Mouse (Mus musculus) midbrain, embryonic 15.5 days (tissue): ENCODE data around the gene Terb1. TPM values are rescaled to one million over a fixed set of nuclear protein-coding genes. Genes with fewer than 3 reads are reported as not detected.

Experiments
- ATAC-seq: fragments of 200-750 bp; cut with Nextera tagmentation; replicated peaks from 2 replicates; pipeline ENCODE4 v1.8.0; 2017; ENCODE audit warnings: moderate TSS enrichment
- H3K27ac ChIP-seq: fragments of 300-500 bp; sonication (generic); 2 replicates; pipeline ENCODE4 v1.5.1; 2015; ENCODE audit warnings: mild to moderate bottlenecking, inconsistent platforms
- H3K27me3 ChIP-seq: fragments of 300-500 bp; sonication (generic); replicated peaks from 2 replicates; pipeline ENCODE4 v1.6.1; 2015; ENCODE audit warnings: inconsistent platforms
- H3K36me3 ChIP-seq: fragments of 300-500 bp; sonication (generic); replicated peaks from 2 replicates; pipeline ENCODE4 v1.6.1; 2015; ENCODE audit warnings: inconsistent platforms
- H3K4me1 ChIP-seq: fragments of 300-500 bp; sonication (generic); 2 replicates; pipeline ENCODE4 v1.6.1; 2015; ENCODE audit warnings: inconsistent platforms
- H3K4me2 ChIP-seq: fragments of 300-500 bp; sonication (generic); 2 replicates; pipeline ENCODE4 v1.6.1; 2015; ENCODE audit warnings: inconsistent platforms, mild to moderate bottlenecking, moderate library complexity
- H3K4me3 ChIP-seq: fragments of 300-500 bp; sonication (generic); 2 replicates; pipeline ENCODE4 v1.5.1; 2015; ENCODE audit warnings: mild to moderate bottlenecking, inconsistent platforms
- H3K9ac ChIP-seq: fragments of 300-500 bp; sonication (generic); 2 replicates; pipeline ENCODE4 v1.6.1; 2015; ENCODE audit warnings: mild to moderate bottlenecking, inconsistent platforms
- H3K9me3 ChIP-seq: fragments of 300-500 bp; sonication (generic); 2 replicates; pipeline ENCODE4 v1.6.1; 2016; ENCODE audit warnings: inconsistent platforms
- WGBS: fragments of 180-500 bp; shearing (Covaris S2); methylation state at CpG from one replicate; pipeline ENCODE4 v1.1.7; 2015; ENCODE audit warnings: mixed read lengths; 5-methylcytosine and 5-hydroxymethylcytosine counted together
- polyA plus RNA-seq: library from polyadenylated mRNA; unstranded; fragments of >200 nt; fragmentation: Nextera tagmentation; extraction: Ambion mirVana; gene quantifications from 2 replicates; pipeline ENCODE4 v1.2.1, GENCODE M21; 2015

Gene Terb1
- polyA plus RNA-seq, 1 experiment from 2014 or later: 0.67 TPM

- H3K36me3 ChIP-seq: peaks cover 78% of the 10 kb centered on the region
- 96% methylated on average over 5 of the region's 5 CpGs for WGBS
- H3K4me2 ChIP-seq: no peak overlapping the region
Measured at GRCm38 (mm10) chr8:104433191-104433842, 76.4 kb downstream of the Terb1 start.

DNA sequence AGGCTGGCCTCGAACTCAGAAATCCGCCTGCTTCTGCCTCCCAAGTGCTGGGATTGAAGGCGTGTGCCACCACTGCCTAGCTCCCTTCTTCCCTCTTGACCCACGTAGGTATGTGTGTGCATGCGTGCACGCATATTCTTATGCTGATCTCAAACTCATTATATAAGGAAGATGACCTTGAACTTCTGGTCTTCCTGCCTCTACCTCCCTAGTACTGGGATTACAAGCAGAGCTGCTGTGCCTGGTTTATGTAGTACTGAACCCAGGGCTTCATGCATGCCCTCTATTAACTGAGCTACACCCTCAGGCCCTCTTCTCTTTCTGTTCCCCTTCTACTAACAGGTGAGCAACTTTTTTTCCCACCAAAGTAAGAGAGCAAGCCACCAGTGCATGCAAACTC lies 77.1 kb downstream of the Terb1 start:
- peaks cover 19% of the 10 kb centered on the region for H3K4me1 ChIP-seq
- no peak overlapping the region for H3K4me2 ChIP-seq
- H3K4me3 ChIP-seq: no peak overlapping the region
- 97% methylated on average over 6 of the region's 6 CpGs for WGBS
- no peaks in the 10 kb centered on the region for H3K27me3 ChIP-seq
- H3K36me3 ChIP-seq: peaks cover 82% of the 10 kb centered on the region
- no peaks in the 10 kb centered on the region for H3K9me3 ChIP-seq
- no peak overlapping the region for H3K27ac ChIP-seq
- no peak for ATAC-seq
- H3K9ac ChIP-seq: no peak overlapping the region

More at GRCm38 (mm10) chr8:104433191-104433842, 76.4 kb downstream of the Terb1 start:
- H3K27ac ChIP-seq: no peak overlapping the region
- H3K27me3 ChIP-seq: no peaks in the 10 kb centered on the region
- peaks cover 19% of the 10 kb centered on the region for H3K4me1 ChIP-seq
- H3K4me3 ChIP-seq: no peak overlapping the region
- H3K9ac ChIP-seq: no peak overlapping the region
- no peak for ATAC-seq
- no peaks in the 10 kb centered on the region for H3K9me3 ChIP-seq

DNA sequence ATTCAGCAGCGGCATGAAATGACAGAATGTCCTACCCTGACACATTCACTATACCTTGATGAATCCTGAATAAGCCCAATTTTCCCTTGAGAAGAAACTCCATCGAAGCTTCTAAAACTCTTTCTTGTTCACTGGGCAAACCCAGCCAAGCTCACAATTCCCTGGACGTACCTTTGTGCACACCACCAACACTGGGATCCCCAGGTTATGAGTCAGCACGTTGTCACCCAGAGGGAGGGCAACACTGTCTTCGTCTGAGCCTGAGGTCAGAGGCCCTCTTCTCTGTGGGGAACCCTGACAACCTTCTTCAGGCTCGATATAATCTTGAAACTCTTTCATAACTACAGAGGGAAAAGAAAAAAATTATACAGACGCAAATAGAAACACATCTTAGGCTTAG lies 79.5 kb downstream of the Terb1 start:
- no peak for ATAC-seq
- Histone ChIP-seq H3K9me3 (no peaks in the 10 kb centered on the region), H3K27me3 (no peaks in the 10 kb centered on the region), H3K9ac (no peak overlapping the region), H3K4me1 (peaks cover 4% of the 10 kb centered on the region), H3K36me3 (peaks cover 83% of the 10 kb centered on the region), H3K27ac (no peak overlapping the region), H3K4me2 (no peak overlapping the region), H3K4me3 (no peak overlapping the region)
- WGBS: 90% methylated on average over 7 of the region's 7 CpGs

DNA sequence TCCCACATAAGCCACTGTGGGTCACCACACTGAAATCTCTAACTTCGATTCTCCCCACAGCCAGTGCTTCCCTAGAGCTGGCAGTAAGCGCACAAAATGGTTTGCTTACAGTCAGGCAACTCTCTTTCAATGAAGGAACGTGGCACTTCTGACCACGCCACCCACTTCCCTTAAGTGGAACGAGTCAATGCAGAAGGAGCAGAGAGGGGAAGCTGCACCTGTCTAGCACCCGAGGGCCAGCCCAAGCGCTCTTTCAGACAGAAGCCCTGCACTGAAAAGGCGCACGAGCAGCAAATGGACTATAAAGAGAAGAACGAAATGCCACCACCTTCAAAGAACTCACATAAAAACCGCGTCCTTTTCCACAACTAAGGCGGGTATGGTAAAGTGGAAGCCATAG lies 82.0 kb downstream of the Terb1 start:
- ATAC-seq: no peak
- Histone ChIP-seq H3K27ac (no peak overlapping the region), H3K4me2 (no peak overlapping the region), H3K4me1 (no peaks in the 10 kb centered on the region), H3K36me3 (peaks cover 84% of the 10 kb centered on the region), H3K4me3 (no peak overlapping the region), H3K9me3 (no peaks in the 10 kb centered on the region), H3K27me3 (no peaks in the 10 kb centered on the region), H3K9ac (no peak overlapping the region)
- WGBS: 94% methylated on average over 13 of the region's 13 CpGs

DNA sequence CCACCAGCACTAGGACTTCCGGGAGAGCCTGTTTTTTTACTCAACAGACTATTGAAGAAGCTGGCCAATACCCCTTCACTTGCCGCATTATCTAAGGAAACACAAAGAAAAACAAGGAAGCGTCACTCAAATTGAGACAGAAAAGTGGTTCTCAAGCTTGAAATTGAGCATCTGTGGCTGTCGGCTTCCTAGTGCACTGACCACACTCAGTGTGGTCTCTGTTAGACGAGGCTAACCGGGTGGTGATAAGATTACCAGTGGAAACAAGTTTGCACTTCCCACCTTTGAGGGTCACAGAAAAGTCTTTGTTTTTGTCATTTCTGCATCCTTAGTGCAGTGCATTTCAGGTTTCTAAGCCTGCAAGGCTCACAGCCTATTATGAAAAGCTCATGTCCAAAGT lies 87.4 kb downstream of the Terb1 start:
- 90% methylated on average over 6 of the region's 6 CpGs for WGBS
- Histone ChIP-seq H3K9ac (no peak overlapping the region), H3K4me3 (no peak overlapping the region), H3K9me3 (no peaks in the 10 kb centered on the region), H3K36me3 (peaks cover 82% of the 10 kb centered on the region), H3K27ac (no peak overlapping the region), H3K4me2 (no peak overlapping the region), H3K4me1 (no peaks in the 10 kb centered on the region), H3K27me3 (no peaks in the 10 kb centered on the region)
- no peak for ATAC-seq

DNA sequence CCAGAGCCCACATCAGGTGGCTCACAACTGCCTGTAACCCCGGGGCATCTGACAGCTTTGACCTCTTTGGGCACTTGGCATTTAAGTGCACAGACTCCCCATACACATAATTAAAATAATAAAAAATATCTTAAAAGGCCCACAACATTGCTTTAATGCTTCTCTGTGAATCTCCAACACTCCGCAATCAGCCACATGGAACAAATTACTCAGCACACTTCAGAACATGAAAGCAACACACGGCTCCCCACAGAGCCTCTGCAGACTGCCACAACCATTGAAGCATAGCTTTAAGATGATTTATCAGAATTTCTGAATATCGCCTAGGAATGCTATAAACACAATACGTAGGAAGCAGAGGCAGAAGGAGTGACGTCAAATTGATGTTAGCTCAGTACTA lies 93.7 kb downstream of the Terb1 start:
- Histone ChIP-seq H3K4me3 (no peak overlapping the region), H3K4me1 (no peaks in the 10 kb centered on the region), H3K27ac (no peak overlapping the region), H3K27me3 (no peaks in the 10 kb centered on the region), H3K36me3 (peaks cover 35% of the 10 kb centered on the region), H3K4me2 (no peak overlapping the region), H3K9me3 (no peaks in the 10 kb centered on the region), H3K9ac (no peak overlapping the region)
- 86% methylated on average over 6 of the region's 6 CpGs for WGBS
- ATAC-seq: no peak

DNA sequence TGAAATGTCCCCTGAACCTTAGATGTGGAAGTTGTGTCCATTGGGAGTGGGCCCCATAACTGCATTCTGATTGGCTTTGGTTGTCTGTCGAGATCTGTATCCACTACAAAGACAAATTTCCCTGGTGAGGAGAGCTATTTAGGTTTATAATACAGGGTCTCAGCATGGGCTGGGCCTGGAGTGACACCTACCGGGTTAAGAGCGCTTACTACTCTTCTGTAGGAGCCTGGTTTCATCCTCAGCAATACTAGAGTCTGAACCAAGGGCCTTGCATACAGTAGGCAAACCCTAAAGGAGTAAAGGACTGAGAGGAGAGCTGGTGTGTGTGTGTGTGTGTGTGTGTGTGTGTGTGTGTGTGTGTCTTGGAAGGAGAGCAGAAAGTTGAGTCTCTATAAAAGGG lies 95.5 kb downstream of the Terb1 start:
- no peak for ATAC-seq
- Histone ChIP-seq H3K36me3 (peaks cover 19% of the 10 kb centered on the region), H3K9me3 (no peaks in the 10 kb centered on the region), H3K4me2 (no peak overlapping the region), H3K4me3 (no peak overlapping the region), H3K27ac (no peak overlapping the region), H3K4me1 (no peaks in the 10 kb centered on the region), H3K27me3 (no peaks in the 10 kb centered on the region), H3K9ac (no peak overlapping the region)
- 50% methylated on average over 3 of the region's 3 CpGs for WGBS

DNA sequence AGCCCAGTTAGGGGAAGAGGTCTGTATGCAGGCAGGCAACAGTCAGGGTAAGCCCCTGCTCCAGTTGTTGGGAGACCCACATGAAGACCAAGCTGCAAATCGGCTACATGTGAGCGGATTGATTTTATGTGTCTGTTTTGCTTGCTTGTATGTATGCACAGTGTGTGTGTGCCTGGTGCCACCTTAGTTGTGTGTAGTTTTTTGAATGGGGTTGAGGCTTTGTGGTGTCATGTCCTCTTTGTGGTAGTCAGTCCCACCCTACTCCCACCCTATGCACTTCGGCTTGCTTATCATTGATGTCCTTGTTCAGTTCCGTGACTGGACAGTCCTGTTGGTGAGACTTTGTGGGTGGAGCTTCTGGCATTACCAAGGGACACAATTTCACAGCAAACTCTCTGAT lies 95.9 kb downstream of the Terb1 start:
- Histone ChIP-seq H3K4me3 (no peak overlapping the region), H3K4me1 (no peaks in the 10 kb centered on the region), H3K9me3 (no peaks in the 10 kb centered on the region), H3K9ac (no peak overlapping the region), H3K36me3 (peaks cover 15% of the 10 kb centered on the region), H3K27ac (no peak overlapping the region), H3K27me3 (no peaks in the 10 kb centered on the region), H3K4me2 (no peak overlapping the region)
- WGBS: 85% methylated on average over 4 of the region's 4 CpGs
- ATAC-seq: peak; percentile 35; the same call in 1 of the 2 replicates

DNA sequence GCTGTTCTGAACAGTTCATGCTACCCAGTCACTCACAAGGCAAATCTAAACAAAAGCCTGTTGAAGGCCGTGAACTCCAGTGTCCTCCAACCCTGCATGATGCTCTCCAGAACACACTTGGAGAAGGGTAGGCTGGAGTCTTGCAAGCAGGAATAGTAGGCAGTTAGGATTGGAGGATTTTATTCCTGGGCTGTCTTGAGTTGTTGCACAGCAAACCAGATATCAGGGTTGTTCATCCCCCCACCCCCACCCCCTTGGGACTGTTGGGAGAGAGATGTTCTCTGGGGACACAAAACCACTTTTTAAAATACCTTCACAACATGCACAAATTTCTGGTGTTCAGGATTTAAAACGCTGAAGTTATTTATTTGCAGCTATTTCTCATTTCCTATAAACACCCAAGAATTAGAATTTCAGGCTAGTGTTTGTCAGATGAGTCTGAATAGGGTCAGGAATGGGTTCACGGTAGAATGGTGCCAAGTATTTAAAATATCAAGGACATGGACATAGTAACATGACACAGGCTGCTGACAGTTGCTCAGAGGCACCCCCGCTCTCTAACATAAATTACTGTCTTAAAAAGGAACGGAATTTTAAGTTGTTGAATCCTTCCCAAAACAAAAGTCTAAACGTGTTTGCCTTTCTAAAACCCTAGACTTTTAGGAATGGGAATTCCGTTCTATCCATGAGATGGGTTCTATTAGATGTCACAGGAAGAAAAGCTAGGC lies 96.7 kb downstream of the Terb1 start:
- H3K9ac ChIP-seq: no peak overlapping the region
- no peaks in the 10 kb centered on the region for H3K4me1 ChIP-seq
- H3K36me3 ChIP-seq: peaks cover 10% of the 10 kb centered on the region
- H3K27ac ChIP-seq: no peak overlapping the region
- no peak for ATAC-seq
- H3K4me3 ChIP-seq: no peak overlapping the region
- H3K27me3 ChIP-seq: no peaks in the 10 kb centered on the region
- H3K4me2 ChIP-seq: no peak overlapping the region
- no peaks in the 10 kb centered on the region for H3K9me3 ChIP-seq
- 80% methylated on average over 7 of the region's 7 CpGs for WGBS

GRCm38 (mm10) chr8:104411972-104412371 lies 97.7 kb downstream of the Terb1 start:
- no peaks in the 10 kb centered on the region for H3K4me1 ChIP-seq
- ATAC-seq: no peak
- H3K27me3 ChIP-seq: no peaks in the 10 kb centered on the region
- H3K4me3 ChIP-seq: no peak overlapping the region
- 85% methylated on average over 3 of the region's 3 CpGs for WGBS
- H3K27ac ChIP-seq: no peak overlapping the region
- no peak overlapping the region for H3K9ac ChIP-seq
- no peaks in the 10 kb centered on the region for H3K9me3 ChIP-seq
- no peak overlapping the region for H3K4me2 ChIP-seq
- H3K36me3 ChIP-seq: peaks cover under 1% of the 10 kb centered on the region; the same call in 1 of the 2 replicates

DNA sequence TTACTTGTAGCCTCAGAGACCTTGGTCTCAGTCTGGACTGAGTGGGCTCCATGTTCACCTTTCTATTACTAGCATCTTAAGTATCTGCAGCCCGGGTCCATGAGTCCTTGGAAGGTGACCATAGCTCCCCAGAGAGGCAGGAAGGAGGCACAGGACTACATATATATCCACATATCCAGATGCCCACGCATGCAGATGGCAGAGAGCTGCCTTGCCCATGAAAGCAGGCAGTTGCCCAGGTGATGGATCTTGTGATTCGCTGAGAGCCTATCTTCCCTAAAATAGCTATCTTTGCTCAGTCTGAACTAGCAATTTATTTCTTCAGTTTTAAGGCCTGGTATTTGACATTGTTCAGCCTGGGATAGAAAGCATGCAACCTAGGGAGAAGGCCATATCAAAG lies 98.2 kb downstream of the Terb1 start:
- no peaks in the 10 kb centered on the region for H3K4me1 ChIP-seq
- no peaks in the 10 kb centered on the region for H3K9me3 ChIP-seq
- WGBS: 92% methylated on average over 3 of the region's 3 CpGs
- no peak overlapping the region for H3K4me3 ChIP-seq
- H3K27me3 ChIP-seq: no peaks in the 10 kb centered on the region
- H3K36me3 ChIP-seq: no peaks in the 10 kb centered on the region
- no peak overlapping the region for H3K9ac ChIP-seq
- H3K27ac ChIP-seq: no peak overlapping the region
- no peak overlapping the region for H3K4me2 ChIP-seq
- ATAC-seq: no peak

DNA sequence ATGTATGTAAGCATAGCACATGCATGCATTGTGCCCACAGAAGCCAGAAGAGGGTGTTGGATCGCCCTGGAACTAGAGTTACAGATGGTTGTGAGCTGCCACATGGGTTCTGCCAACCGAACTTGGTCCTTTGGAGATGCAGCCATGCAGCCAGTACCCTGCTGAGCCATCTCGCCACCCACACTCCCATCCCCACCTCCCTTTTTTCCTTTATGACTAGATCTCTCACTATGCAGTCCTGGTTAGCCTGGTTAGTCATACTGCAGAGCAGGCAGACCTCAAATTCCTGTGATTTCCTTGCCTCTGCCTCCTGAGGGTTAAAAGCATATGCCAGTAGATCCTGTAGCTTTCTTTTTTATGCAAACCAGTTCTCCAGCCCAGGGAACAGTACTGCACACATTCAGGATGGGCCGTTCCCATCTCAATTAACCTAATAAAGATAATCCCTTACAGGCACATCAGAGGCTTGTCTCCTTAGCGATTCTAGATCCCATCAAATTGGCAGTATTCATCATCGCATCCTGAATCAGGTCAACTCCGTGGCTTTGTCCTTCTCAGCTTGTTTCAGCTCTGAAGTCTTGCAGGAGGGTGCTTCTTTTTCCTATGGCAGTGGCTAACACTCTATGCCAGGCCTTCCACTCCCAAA lies 99.0 kb downstream of the Terb1 start:
- H3K4me2 ChIP-seq: no peak overlapping the region
- no peaks in the 10 kb centered on the region for H3K36me3 ChIP-seq
- H3K9ac ChIP-seq: no peak overlapping the region
- ATAC-seq: no peak
- 0 out of 2 replicates have a peak overlapping the region, but pooled peaks have one; percentile 34 for H3K27ac ChIP-seq
- no peak overlapping the region for H3K4me3 ChIP-seq
- H3K27me3 ChIP-seq: no peaks in the 10 kb centered on the region
- WGBS: 35% methylated on average over 7 of the region's 7 CpGs
- H3K9me3 ChIP-seq: no peaks in the 10 kb centered on the region
- H3K4me1 ChIP-seq: no peaks in the 10 kb centered on the region
